Mouse (Mus musculus): Measurements from ENCODE around the gene Fxyd6. TPM values are rescaled to one million over a fixed set of nuclear protein-coding genes. Genes with fewer than 3 reads are reported as not detected.
A peak's percentile ranks its signal among the peaks of the same experiment; 100 is the strongest.

Fxyd6 gene
- polyA plus RNA-seq, 1 experiment from 2014 or later, result 126 TPM

- Histone ChIP-seq H3K27me3 (peaks cover 2% of the 10 kb centered on the region; the same call in 1 of the 2 replicates), H3K4me3 (replicated peaks) (no peak overlapping the region), H3K36me3 (peaks cover 41% of the 10 kb centered on the region), H3K27ac (no peak overlapping the region), H3K4me2 (no peak overlapping the region), H3K9me3 (no peaks in the 10 kb centered on the region), H3K9ac (replicated peaks) (no peak overlapping the region), H3K4me1 (replicated peaks) (no peaks in the 10 kb centered on the region)
- 73% methylated on average over 3 of the region's 3 CpGs for WGBS
- no peak for ATAC-seq (ENCODE audit: insufficient number of reproducible peaks, insufficient read depth, low FRiP score, low TSS enrichment, low read depth)
These were observed 25.8 kb downstream of the Fxyd6 start for GRCm38 (mm10) chr9:45395796-45396195.

- Histone ChIP-seq H3K9me3 (no peaks in the 10 kb centered on the region), H3K36me3 (peaks cover 24% of the 10 kb centered on the region), H3K4me1 (replicated peaks) (0 out of 2 replicates have a peak, but pooled peaks cover 4% of the 10 kb centered on the region), H3K9ac (replicated peaks) (no peak overlapping the region), H3K4me2 (no peak overlapping the region), H3K27ac (no peak overlapping the region), H3K27me3 (peaks cover 19% of the 10 kb centered on the region; the same call in 1 of the 2 replicates), H3K4me3 (replicated peaks) (no peak overlapping the region)
- WGBS, result 41% methylated on average over 1 of the region's 1 CpGs
- no peak for ATAC-seq (ENCODE audit: insufficient number of reproducible peaks, insufficient read depth, low FRiP score, low TSS enrichment, low read depth)
These were observed 28.4 kb downstream of the Fxyd6 start for GRCm38 (mm10) chr9:45398336-45398735.

- WGBS, result 77% methylated on average over 4 of the region's 4 CpGs
- Histone ChIP-seq H3K9me3 (no peaks in the 10 kb centered on the region), H3K4me2 (no peak within 1 kb of the TSS), H3K27ac (no peak within 1 kb of the TSS), H3K9ac (replicated peaks) (no peak within 1 kb of the TSS), H3K36me3 (peaks cover 13% of the 10 kb centered on the region), H3K27me3 (peaks cover 23% of the 10 kb centered on the region; the same call in 1 of the 2 replicates), H3K4me1 (replicated peaks) (0 out of 2 replicates have a peak, but pooled peaks cover 4% of the 10 kb centered on the region), H3K4me3 (replicated peaks) (no peak within 1 kb of the TSS)
- no peak for ATAC-seq (ENCODE audit: insufficient number of reproducible peaks, insufficient read depth, low FRiP score, low TSS enrichment, low read depth)
These were observed 29.4 kb downstream of the Fxyd6 start, which contains the start of gene Fxyd2 for GRCm38 (mm10) chr9:45399434-45399833. Fxyd2 (plus strand) TSS chr9:45399669.

GRCm38 (mm10) chr9:45401851-45402250 is 31.9 kb downstream of the Fxyd6 start:
- H3K4me3 ChIP-seq (replicated peaks), result no peak overlapping the region
- H3K4me1 ChIP-seq (replicated peaks), result 0 out of 2 replicates have a peak, but pooled peaks cover 4% of the 10 kb centered on the region
- no peak overlapping the region for H3K27ac ChIP-seq
- no peak overlapping the region for H3K9ac ChIP-seq (replicated peaks)
- no peaks in the 10 kb centered on the region for H3K9me3 ChIP-seq
- peaks cover 23% of the 10 kb centered on the region; the same call in 1 of the 2 replicates for H3K27me3 ChIP-seq
- WGBS, result 40% methylated on average over 4 of the region's 4 CpGs
- ATAC-seq (ENCODE audit: insufficient number of reproducible peaks, insufficient read depth, low FRiP score, low TSS enrichment, low read depth), result no peak
- no peak overlapping the region for H3K4me2 ChIP-seq
- H3K36me3 ChIP-seq, result no peaks in the 10 kb centered on the region

DNA sequence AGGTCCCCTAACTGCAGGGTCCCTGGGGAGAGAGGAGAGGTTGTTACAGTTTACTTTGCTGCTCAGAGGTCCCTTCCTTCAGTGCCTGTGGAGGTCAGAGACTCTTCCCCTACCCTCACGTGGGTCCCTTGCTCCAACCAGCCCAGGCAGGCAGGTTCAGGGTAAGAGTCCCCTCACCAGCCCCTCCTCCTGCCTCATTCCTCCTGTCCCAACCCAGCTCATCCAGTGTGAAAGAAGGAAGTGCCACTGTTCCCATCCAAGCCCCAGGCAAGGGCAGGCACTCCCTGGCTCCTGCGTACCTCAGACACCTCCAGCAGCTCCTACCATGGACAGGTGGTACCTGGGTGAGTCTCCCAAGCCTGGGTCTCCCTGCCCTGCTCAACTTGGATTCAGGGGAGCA is 33.0 kb downstream of the Fxyd6 start:
- WGBS, result 48% methylated on average over 2 of the region's 2 CpGs
- H3K9me3 ChIP-seq, result no peaks in the 10 kb centered on the region
- H3K4me1 ChIP-seq (replicated peaks), result 0 out of 2 replicates have a peak, but pooled peaks cover 4% of the 10 kb centered on the region
- no peak overlapping the region for H3K4me3 ChIP-seq (replicated peaks)
- no peaks in the 10 kb centered on the region for H3K36me3 ChIP-seq
- H3K27me3 ChIP-seq, result peaks cover 23% of the 10 kb centered on the region; the same call in 1 of the 2 replicates
- no peak overlapping the region for H3K4me2 ChIP-seq
- H3K9ac ChIP-seq (replicated peaks), result no peak overlapping the region
- no peak overlapping the region for H3K27ac ChIP-seq
- no peak for ATAC-seq (ENCODE audit: insufficient number of reproducible peaks, insufficient read depth, low FRiP score, low TSS enrichment, low read depth)

GRCm38 (mm10) chr9:45405694-45406093 is 35.7 kb downstream of the Fxyd6 start:
- Histone ChIP-seq H3K27ac (no peak overlapping the region), H3K4me1 (replicated peaks) (0 out of 2 replicates have a peak, but pooled peaks cover 4% of the 10 kb centered on the region), H3K9ac (replicated peaks) (no peak overlapping the region), H3K4me3 (replicated peaks) (no peak overlapping the region), H3K4me2 (no peak overlapping the region), H3K36me3 (no peaks in the 10 kb centered on the region), H3K27me3 (peaks cover 39% of the 10 kb centered on the region), H3K9me3 (no peaks in the 10 kb centered on the region)
- WGBS, result 79% methylated on average over 5 of the region's 5 CpGs
- no peak for ATAC-seq (ENCODE audit: insufficient number of reproducible peaks, insufficient read depth, low FRiP score, low TSS enrichment, low read depth)

GRCm38 (mm10) chr9:45406808-45407207 is 36.8 kb downstream of the Fxyd6 start:
- Histone ChIP-seq H3K9me3 (no peaks in the 10 kb centered on the region), H3K4me1 (replicated peaks) (0 out of 2 replicates have a peak, but pooled peaks cover 4% of the 10 kb centered on the region), H3K27ac (no peak overlapping the region), H3K4me2 (no peak overlapping the region), H3K9ac (replicated peaks) (no peak overlapping the region), H3K36me3 (no peaks in the 10 kb centered on the region), H3K27me3 (peaks cover 32% of the 10 kb centered on the region), H3K4me3 (replicated peaks) (no peak overlapping the region)
- ATAC-seq (ENCODE audit: insufficient number of reproducible peaks, insufficient read depth, low FRiP score, low TSS enrichment, low read depth), result no peak
- 81% methylated on average over 3 of the region's 3 CpGs for WGBS

GRCm38 (mm10) chr9:45407706-45408675 is 38.0 kb downstream of the Fxyd6 start:
- peak overlapping the region; percentile 54 for H3K4me2 ChIP-seq
- H3K9ac ChIP-seq (replicated peaks), result no peak overlapping the region; the same call in 1 of the 2 replicates
- H3K9me3 ChIP-seq, result no peaks in the 10 kb centered on the region
- ATAC-seq (ENCODE audit: insufficient number of reproducible peaks, insufficient read depth, low FRiP score, low TSS enrichment, low read depth), result no peak
- H3K27me3 ChIP-seq, result peaks cover 21% of the 10 kb centered on the region
- H3K4me3 ChIP-seq (replicated peaks), result peak overlapping the region; percentile 33
- H3K36me3 ChIP-seq, result no peaks in the 10 kb centered on the region
- 38% methylated on average over 33 of the region's 33 CpGs for WGBS
- H3K4me1 ChIP-seq (replicated peaks), result no peaks in the 10 kb centered on the region
- no peak overlapping the region for H3K27ac ChIP-seq

DNA sequence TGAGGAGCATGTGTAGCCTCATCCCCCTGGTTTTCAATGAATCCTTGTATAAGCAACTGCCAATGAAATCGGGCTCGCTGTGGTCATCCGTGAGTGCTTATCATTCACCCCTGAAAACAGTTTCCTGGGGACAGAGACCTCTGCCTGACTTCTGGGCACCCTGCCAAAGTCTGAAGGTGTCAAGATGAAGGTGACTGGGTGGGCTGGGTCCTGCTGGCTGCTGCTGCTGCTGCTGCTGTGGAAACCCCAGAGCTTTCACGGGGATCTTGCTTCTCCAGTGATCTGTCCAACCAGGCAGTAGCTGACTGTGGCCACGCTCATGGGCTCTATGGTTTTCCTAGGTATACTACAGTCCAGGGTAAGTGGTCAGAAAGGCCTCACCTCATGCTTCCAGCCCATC is 40.2 kb downstream of the Fxyd6 start:
- H3K36me3 ChIP-seq, result no peaks in the 10 kb centered on the region
- WGBS, result 79% methylated on average over 5 of the region's 5 CpGs
- no peak overlapping the region for H3K27ac ChIP-seq
- no peak overlapping the region for H3K4me3 ChIP-seq (replicated peaks)
- H3K9ac ChIP-seq (replicated peaks), result no peak overlapping the region
- no peak for ATAC-seq (ENCODE audit: insufficient number of reproducible peaks, insufficient read depth, low FRiP score, low TSS enrichment, low read depth)
- peaks cover 17% of the 10 kb centered on the region for H3K27me3 ChIP-seq
- H3K9me3 ChIP-seq, result no peaks in the 10 kb centered on the region
- no peak overlapping the region for H3K4me2 ChIP-seq
- H3K4me1 ChIP-seq (replicated peaks), result no peaks in the 10 kb centered on the region

- WGBS, result 78% methylated on average over 2 of the region's 2 CpGs
- Histone ChIP-seq H3K27ac (no peak overlapping the region), H3K36me3 (no peaks in the 10 kb centered on the region), H3K27me3 (peaks cover 17% of the 10 kb centered on the region), H3K9ac (replicated peaks) (no peak overlapping the region), H3K4me3 (replicated peaks) (no peak overlapping the region), H3K4me2 (no peak overlapping the region), H3K9me3 (no peaks in the 10 kb centered on the region), H3K4me1 (replicated peaks) (no peaks in the 10 kb centered on the region)
- no peak for ATAC-seq (ENCODE audit: insufficient number of reproducible peaks, insufficient read depth, low FRiP score, low TSS enrichment, low read depth)
These were observed 40.6 kb downstream of the Fxyd6 start for GRCm38 (mm10) chr9:45410614-45411013.

DNA sequence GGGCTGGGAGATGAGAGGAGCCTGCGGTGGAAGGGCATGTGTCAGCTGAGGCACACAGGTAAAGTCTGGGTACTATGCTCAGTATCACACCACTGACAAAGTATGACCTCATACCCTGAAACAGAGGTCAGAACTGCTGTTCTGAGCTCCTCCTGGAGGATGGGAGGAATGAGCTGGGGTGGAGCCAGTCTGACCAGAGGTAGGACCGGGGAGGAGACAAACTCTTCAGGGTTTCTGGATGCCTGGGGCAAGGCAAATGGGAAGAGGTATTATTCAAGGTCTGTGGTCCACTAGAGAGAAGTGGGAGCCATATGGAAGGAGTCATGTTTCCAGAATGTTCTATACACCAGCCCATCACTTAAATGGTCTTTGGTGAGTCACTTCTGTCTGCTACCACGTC is 41.1 kb downstream of the Fxyd6 start:
- no peaks in the 10 kb centered on the region for H3K4me1 ChIP-seq (replicated peaks)
- no peak overlapping the region for H3K4me3 ChIP-seq (replicated peaks)
- H3K36me3 ChIP-seq, result no peaks in the 10 kb centered on the region
- no peaks in the 10 kb centered on the region for H3K9me3 ChIP-seq
- WGBS, result 73% methylated on average over 3 of the region's 3 CpGs
- no peak overlapping the region for H3K9ac ChIP-seq (replicated peaks)
- ATAC-seq (ENCODE audit: insufficient number of reproducible peaks, insufficient read depth, low FRiP score, low TSS enrichment, low read depth), result no peak
- no peak overlapping the region for H3K4me2 ChIP-seq
- no peak overlapping the region for H3K27ac ChIP-seq
- H3K27me3 ChIP-seq, result peaks cover 17% of the 10 kb centered on the region
